Mouse (Mus musculus) spleen, adult 2 months (tissue): ENCODE measurements around the gene Arf3.

ENCODE experiments used
- CTCF ChIP-seq: fragments of 200-500 bp; IDR thresholded peaks from 2 replicates; pipeline ENCODE4 v1.5.1; 2011; ENCODE audit warnings: mild to moderate bottlenecking, inconsistent platforms; ENCODE audit not compliant: insufficient read depth, insufficient read length, insufficient replicate concordance; ENCODE audit errors: extremely low read depth
- POLR2A ChIP-seq: fragments of 200-500 bp; IDR thresholded peaks from 2 replicates; pipeline ENCODE4 v1.6.1; 2011; ENCODE audit warnings: low read depth, low read length, inconsistent platforms

GRCm38 (mm10) chr15:98768259-98768658 is 5.2 kb upstream of the Arf3 start:
- no peak for TF ChIP-seq CTCF
- TF ChIP-seq POLR2A, result no peak
